Mouse (Mus musculus) frontal cortex, postnatal 10 days (tissue): ENCODE measurements around the gene Prex1.

Experiments
- DNase-seq, 2 experiments: peaks; one replicate each; pipeline ENCODE4 v3.0.0; 2022; ENCODE audit warnings: low spot score in 2 of 2, mixed read lengths in 1 of 2

The Prex1 gene

DNA sequence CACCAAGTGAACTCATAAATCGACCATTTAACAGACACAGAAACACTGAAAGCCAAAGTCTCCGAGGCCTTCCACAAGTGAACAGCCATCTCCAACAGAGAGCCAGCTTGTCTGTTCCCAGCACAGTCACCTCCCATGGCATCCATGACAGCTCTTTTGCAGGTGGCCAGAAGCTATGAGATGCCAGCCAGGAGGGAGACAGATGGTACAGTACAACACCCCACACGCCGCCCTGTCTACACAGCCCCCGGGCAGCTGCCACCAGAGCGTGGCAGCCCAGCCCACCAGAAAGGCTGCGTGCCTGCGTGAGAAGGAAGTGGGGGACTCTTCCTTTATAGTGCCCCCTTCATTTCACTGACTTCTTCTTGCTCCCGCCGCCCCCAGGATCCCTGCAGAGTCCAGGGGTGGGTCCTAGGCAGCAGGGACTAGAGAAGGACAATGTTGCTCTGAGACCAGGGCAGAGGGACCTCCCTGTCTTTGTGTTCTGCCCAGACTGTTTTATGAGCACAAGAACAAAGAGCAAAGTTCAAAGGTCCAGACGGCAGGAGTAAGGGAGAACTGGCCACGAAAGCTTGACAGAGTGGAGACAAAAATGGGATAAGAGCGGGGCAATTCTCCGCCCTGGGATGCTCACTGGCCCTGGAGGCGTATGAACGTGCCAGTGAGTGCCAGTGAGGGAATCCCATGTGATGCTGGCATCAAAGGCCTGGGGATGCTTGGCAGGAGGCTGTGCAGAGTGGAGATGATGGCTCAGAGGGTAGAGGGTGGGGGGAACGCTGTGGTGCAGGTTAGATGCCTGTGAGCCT lies 76.6 kb downstream of the Prex1 start:
- DNase-seq, result peak; percentile 57 to 59

DNA sequence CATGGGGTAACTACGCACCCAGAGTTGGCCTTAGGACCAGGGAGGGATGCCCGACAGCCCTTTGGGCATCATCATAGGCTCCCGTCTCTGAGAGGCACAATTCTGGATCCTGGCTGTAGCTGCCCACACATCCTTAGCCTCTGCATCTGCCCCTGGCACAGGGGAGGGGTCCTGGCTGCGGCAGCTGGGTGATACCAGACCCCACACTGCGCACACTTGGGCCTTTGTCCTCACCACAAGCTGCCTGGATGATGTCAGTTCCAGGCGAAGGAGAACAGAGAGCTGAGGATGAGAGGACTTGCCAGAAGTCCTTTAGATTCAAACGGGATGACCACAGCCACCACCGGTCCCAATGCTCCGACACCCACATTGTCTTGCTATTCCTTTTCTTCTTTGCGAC lies 78.1 kb downstream of the Prex1 start:
- no peak for DNase-seq

DNA sequence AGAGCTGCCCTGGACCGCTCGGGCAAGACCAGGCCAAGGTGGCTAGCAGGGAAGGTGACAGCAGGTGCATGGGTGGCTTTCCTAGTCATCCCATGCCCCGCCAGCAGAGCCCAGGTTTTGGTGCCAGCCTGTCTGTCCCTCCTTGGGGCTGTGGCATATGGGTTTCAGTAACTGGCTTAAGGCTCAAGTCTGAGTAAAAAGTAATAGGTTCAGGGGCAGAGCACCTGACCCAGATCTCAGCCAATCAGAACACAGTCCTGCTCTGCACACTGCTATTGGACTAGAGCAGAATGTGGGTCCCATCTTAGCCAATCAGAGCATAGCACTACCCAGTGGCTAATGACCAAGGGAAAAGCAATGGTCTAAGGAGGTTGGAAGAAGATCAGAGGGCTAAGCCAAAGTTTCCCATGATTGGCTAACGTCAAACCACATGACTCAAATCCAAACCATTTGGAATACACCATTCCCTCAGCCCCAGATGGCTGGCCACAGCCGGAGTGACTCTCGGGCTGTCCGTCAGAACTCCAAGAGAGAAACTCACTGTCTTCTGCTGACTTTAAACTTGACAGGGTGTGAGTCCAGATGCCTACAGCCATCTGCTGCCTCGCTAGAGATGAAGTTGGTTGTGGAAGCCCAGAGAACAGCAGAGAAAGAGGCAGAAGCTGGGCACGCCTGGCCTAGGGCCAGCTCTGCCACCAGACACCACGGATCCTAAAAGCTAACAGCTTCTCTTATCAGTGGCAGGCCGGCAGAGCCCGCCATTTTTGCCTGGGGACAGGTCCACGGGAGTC lies 80.9 kb downstream of the Prex1 start:
- DNase-seq, result no peak

DNA sequence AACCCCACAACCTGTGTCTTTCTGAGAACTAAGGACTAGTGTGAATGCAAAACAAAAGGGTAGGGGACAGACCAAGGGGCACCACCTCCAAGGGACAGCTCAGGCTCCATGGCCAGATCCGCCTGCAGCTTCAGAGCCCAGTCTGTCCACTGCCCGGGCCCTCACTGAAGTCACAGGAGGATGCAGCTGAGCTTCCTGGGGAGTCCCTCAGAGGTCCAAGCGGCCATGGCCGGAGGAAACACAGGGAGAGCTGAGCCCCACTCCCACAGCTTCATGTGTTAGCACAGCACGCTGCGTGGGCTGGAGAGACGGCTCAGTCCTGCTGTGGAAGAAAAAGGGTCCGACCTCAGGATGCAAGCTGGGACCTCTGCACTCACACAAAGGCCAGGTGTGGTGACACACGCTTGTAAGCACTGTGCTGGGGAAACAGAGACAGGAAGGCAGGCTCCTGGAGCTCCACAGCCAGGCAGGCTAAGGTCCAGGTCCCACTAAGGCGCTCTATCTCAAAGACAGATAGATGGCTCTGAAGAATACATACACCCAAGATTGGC lies 81.9 kb downstream of the Prex1 start:
- DNase-seq, result no peak

DNA sequence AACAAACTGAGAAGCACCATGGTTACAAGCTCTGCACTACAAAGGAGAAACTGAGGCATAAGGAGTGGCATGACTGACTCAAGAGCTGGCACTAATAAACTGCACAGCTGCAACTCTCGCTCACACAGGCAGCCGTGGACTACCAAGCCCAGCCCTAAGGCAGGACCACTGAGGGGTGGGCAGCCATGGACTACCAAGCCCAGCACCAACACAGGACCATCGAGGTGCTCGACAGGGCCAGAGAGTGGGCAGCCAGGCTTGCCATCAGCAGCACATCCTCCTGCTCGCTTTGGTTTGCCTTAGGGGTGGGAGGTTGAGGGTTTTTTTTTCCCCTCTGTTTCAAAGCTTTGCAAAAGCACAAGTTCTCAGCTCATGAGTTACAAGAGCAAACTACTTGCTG lies 82.4 kb downstream of the Prex1 start:
- DNase-seq, result no peak

DNA sequence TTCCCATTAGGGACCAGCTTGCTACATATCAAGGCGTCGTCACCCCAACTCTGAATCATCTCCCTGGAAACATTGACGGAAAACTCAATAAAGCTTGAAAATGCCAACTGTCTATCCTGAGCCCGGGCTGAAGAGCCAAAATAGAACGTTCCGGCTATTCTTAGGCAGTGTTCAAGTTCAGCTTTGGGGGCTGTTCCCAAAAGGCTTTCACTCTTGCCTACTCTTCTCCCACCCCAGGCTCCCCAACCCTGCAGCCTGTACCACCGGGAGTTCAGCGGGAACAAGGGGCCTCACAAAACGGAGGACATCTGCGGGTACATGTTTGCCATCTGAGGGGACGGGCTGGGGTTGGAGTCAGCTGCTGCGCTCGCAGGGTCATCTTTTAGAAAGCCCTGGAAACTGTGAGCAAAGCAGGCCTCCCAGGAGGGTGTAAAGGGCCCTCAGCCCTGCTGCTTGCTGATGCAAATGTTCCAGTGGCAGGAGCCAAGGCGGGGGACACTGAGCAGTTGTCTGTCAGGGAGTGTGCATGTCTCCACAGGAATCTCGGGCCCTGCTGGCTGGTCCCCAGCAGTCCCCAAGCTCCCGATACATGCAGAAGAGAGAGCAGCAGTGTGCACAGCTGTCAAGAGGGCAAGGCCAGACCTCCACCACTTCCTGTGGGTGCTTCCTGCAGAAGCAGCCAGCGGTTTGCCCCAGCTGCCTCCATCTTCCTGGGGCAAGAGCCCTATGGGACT lies 83.5 kb downstream of the Prex1 start:
- peak in 1 of 2 experiments; percentile 61 for DNase-seq

DNA sequence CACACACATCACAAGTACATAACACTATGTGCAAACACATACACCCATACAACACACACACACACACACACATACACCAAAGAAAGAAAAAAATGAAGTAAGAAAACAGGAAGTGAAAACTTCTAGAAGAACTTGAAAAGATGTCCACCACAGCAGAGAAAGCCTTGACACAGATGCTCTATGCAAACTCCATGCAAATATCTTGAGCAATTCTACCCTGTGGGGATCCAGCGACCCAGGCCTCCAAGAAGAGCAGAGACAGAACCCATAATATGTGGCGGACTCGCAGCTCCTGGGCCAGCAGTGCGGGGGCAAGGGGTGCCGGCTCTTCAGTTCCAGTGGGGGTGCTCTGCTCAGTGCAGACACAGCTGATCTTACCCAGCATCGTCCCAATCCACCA lies 86.1 kb downstream of the Prex1 start:
- no peak for DNase-seq

DNA sequence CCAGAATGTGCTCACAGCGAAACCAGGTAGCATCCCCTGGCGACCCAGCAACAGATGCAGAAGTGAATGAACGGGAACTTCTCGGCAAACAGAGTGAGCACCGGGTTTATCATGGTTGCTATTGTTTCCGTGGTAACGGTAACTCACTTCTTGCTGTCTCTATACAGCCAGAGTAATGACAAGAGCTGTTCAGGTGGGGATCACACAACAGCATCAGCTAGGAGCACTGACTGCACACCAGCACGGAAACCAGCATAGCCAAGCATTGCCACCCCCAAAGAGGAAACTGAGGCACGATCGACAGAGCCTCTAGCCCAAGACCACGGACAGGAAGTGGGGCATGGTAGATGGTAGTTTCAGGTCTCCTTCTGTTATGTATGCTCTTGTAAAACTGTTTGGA lies 88.4 kb downstream of the Prex1 start:
- no peak for DNase-seq

DNA sequence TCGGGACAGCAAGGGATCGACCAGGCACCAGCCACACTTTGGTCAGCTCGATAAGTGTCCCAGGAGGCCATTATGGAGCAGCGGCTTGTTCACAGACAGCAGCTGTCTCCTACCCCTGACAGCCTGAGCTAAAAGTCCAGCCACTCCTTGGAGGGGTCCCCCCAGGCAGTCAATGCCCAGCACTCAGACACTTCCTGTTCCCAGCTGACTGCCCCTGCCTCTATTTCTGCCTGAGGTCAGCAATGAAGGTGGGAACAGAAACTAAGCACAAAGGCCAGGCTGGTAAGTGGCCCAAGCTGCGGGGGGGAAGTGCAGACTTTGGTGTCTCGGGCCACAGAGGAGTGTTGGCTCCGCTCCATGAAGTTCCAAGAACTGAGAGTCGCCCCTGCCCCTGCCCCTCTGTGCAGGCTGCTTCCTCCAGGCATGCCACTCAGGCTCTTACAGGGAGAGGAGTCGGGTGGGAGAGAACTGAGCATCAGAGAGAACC lies 90.5 kb downstream of the Prex1 start:
- peak; percentile 50 to 63 for DNase-seq

DNA sequence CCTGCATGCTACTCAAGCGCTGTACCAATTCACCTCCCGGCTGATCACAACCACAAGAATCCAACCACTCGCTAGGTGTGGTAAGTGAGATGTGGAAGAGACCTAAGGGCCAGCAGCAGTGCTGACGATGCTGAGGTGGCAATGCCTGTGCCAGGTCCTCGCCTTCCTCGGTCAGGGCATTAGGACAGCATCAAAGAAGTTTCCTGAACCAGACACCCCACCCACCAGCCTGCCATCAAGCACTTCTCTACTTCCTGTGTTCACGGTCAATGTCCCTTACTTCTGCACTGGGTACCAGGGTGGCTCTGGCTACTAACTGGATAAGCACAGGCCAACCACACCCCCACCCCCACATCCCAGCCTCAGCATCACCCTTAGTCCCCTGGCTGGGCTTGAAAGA lies 91.0 kb downstream of the Prex1 start:
- no peak for DNase-seq

DNA sequence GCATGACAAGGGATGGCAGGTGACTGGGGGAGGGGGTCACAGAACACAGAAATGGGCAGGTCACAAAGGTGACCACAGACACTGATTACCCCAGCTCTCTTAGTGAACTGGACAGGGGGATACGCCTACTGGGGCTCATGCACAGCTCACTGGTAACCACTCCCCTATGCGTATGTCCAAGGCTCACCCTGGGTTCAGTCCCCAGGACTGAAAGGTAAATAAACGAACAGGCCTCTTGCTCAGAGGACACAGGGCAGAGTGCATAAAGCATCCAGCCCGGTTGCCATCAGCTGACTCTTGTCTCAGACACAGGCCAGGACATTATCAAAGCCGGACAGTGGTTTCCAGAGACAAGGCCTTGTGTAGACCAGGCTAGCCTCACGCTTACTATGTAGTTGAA lies 91.6 kb downstream of the Prex1 start:
- DNase-seq, result no peak

DNA sequence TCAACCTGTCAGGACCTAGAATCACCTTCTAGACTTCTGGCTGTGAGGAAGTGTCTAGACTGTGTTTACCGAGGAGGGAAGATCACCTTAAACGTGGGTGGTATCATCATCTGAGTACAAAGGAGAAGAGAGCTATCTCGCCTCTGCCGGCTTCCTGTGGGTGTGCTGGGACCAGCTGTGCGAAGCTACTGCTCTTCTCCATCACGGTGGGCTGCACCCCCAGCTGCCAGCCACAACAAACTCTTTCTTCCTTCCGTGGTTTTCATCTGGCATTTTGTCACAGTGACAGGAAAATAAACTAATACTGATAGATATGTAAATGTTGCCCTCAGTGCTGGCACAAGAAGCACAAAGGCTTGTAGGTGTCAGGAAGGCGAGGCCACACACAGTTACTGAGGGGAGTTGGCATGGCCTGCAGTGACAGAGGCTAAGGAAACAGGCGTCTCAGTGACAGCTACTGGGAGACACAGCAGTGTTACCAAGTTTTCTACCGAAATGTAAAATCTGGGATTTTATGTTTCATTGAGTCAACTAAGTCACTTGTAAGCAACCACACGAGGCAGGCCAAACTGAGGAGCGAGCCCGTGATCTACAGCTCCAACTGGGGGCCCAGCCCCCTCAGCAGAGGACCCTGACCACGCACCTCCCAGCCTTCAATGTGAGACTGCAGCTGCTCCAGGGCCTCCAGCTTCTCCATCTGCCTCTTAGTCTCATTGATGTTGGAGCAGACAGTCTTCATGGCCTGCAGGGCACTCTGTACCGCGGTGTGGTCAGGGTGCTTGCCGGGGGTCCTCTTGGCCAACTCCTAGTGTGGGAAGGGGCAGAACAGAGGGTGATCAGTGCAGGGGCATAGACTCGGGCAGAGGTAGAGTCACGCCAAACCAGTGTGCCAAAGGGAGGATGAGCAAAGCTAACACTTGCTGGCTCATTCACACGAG lies 92.8 kb downstream of the Prex1 start:
- DNase-seq, result no peak

DNA sequence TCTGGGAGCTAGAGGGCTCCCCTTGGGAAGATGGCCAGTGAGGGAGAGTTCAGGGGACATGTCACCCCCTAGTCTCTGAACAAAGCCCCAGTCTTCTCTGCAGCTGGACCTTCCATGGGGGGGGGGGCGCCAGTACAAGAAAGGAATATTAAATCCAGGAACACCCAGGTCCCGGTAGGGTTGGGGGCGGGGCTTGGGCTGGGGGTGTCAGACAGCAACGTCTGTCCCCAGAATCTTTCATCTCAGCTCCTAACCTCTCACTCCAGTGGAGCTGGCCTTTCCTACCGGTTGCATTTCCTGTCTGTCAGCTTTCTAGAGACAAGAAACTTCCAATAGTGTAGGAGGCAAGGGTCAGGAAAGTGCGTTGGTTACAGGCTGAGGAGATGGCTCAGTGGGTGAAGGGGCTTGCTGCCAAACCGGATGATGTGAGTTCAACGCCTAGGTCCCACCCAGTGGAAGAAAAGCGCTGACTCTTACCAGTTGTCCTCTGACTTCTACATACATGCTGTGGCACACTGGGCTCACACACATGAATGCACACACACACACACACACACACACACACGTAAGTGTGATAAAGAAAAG lies 93.6 kb downstream of the Prex1 start:
- DNase-seq, result no peak

DNA sequence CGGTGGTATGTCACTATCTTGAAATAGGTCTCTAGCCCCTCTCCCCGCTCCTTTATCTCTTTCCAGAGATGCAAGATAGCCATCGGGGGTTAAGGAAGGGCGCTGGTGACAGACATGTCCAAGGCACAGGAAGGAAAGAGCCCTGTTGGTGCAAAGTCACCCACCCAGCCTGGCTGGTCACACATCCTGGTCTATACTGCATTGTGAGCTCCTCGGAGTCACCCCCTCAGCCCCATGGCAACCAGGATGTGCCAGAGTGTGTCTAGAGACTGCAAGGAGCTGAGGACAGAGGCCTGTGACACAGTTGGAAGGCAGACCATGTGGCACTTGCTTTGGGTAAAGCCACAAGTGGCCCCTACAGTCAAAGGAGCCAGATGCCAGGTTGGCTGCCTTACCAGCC lies 94.4 kb downstream of the Prex1 start:
- DNase-seq, result no peak

DNA sequence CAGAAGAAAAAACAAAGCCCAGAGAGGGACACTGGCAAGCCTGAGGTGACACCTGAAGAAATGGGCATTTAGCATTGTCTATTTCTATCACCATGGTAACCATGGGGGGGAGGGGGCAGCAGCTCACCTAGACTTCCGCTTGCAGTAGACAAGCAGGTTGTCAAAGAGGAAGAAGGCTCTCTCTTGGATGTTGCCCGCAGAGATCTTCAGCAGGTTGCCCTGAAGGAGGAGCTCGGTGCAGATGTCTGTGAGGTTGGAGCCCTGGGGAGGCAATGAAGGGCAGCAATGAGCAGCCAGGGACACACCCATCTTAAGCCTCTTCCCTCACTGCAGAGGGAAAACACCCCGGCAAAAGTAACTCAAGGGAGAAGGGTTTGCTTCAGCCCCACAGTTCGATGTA lies 95.9 kb downstream of the Prex1 start:
- DNase-seq, result no peak

DNA sequence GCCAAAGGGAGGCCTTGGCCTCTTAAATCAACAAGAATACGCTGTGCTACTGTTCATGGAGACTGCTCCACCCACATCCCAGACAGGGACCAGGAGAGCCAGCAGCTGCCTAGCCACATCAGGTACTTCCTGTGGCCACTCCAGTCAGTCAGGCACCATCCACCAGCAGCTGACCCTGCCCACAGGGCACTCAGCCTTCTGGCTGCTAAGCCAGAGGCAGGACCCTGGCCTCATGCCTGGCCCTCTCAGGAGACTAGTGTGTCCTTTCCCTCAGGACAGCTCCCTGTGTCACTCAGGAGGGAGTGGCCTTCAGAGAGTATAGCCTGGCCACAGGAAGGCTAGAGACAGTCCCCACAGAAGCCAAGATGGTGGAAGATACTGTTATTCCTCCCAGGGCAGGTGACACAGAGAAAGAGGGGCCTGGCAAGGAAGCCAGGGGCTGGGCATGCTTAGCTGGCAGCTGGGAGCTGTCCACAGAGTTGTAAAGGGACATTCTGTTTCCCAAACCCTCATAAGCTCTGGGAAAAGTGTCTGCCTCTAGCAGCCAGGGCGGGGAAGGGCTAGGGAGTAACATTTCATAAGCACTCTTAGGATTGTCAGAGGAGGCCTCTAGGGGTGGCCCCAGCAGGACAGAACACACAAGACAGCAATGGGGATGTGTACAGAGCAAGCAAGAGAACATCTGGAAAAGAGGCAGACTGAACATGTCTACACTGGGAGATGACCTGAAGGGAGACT lies 98.1 kb downstream of the Prex1 start:
- DNase-seq, result no peak

DNA sequence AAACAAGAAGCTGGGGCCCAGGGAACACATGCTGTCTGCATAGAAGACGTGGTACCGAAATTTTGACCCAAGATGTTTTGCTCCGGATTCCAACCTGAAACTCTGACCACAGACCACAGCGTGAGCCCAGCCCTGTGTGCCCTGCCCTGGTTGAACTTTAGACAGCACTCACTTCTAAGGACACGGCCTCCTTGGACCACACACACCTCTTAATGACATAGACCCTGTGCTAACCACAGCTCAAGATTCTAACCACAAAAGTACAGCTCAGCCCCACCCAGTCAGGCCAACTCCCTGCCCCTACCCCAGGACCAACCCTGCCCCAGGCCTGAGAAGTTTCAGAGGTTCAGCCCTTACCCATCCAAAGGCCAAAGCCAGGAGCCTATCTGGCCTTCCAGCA lies 103.4 kb downstream of the Prex1 start:
- no peak for DNase-seq

DNA sequence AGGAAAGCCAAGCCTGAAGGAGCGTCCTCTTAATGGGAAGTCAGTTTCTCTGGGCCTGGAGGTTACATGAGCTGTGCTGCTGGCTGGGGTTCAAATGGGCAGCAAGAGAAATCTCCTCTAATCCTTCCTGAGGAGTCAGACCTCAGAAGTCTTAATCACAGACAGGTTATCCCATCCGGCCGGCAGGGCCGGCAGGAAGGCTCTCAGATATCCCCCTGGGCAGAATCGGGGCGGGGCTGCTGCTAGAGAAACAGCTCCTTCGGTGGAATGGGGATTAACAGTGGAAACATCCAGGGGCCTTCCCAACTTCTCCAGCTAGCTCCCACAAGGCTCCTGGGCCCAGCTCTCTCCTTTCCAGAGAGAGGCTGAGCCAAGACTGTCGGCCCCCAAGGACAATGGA lies 105.1 kb downstream of the Prex1 start:
- DNase-seq, result no peak

DNA sequence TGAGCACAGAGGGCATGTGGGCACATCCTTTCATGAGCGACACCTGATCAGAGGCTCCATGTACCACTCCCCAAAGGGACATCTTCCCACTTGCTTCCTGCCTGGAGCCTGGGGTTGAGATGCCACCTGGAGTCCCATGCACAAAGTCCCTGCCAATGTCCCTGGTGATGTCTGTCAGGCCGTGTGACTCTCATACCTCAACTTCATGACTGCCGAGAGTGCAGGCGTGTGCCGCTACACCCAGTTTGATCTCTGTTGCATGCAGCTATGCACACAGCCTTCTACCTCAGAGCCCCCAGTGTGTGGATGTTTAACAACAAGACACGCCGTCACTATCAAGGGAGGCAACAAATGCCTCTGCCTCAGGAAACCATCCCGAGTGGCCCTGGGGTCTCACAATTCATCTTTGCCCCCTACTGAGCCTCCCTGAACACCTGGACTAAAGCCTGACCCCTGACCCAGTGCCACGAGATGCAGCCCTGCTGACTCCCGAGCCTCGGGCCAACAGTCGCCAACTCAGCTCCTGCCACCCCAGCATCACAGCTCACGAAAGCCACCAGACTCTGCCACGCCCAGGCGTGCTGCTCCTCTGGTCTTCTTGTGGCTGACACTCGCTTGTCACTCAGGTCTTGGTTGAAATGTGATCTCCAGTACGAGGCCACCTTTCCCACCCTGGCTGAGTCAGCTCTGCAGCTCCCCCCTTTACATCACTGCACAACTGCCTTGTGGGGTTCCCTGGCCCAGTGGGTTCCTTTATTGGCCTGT lies 107.0 kb downstream of the Prex1 start:
- no peak for DNase-seq
